Mouse (Mus musculus) megakaryocyte progenitor cell, adult 5-6 weeks (primary cell): Measurements from ENCODE around the gene Paxip1. TPM values are rescaled to one million over a fixed set of nuclear protein-coding genes. Genes with fewer than 3 reads are reported as not detected.

Experiments used
- ATAC-seq: replicated peaks from 2 replicates; pipeline ENCODE4 v1.8.0; 2016; ENCODE audit warnings: mild to moderate bottlenecking, moderate TSS enrichment, inconsistent platforms; ENCODE audit not compliant: poor library complexity
- total RNA-seq, 2 experiments: library from RNA; stranded (forward) in 1 of 2; stranded (reverse) in 1 of 2; fragments of 157-497, 149-512 nt in 1 of 2; fragments of 200-1000 nt in 1 of 2; gene quantifications; 2 replicates each; pipeline versions ENCODE4 v1.2.3 to v1.2.4; 2015 to 2017

Gene Paxip1
- total RNA-seq, 2 experiments from 2014 or later, result 31.2 to 34.6 TPM

- no peak for ATAC-seq
Measured at GRCm38 (mm10) chr5:27731392-27731791, 60.1 kb downstream of the Paxip1 start.

DNA sequence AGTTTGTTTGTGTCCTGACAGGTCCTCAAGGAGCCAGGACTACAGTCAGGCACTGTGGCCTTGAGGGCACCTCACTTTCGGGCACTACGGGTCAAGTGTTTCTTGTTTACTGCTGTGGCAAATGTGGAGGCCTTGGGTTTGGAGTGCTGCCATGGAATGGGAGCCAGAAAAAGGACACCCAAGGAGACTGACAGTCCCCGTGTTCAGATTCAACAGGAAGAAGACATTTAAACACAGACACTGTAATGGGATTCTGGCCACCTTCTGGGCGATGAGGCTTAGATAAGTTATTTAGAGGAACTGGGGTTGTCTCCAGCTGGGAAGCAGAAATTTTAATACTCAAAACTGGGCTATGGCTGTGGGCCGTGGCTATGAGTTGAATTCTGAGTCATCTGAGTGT is 60.8 kb downstream of the Paxip1 start:
- ATAC-seq, result no peak

DNA sequence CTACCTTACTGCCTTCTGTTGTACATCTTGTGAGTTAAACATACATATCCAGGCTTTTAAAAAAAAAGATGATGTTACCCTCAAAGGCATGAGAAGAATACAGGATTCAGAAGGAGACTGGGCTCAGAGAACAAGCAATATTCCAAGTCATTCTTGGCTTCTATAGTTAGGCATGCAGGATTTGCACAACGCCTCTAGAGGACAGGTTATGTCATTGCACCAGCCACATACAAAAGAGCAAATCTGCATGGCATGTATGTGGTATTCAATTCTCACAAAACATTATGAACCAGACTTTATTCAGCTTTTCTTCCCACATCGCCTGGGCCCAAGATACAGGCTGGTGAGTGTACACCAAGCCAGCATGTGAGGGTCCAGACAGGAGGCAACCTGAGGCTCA is 67.0 kb downstream of the Paxip1 start:
- 0 out of 2 replicates have a peak, but pooled peaks have one; percentile 46 for ATAC-seq

DNA sequence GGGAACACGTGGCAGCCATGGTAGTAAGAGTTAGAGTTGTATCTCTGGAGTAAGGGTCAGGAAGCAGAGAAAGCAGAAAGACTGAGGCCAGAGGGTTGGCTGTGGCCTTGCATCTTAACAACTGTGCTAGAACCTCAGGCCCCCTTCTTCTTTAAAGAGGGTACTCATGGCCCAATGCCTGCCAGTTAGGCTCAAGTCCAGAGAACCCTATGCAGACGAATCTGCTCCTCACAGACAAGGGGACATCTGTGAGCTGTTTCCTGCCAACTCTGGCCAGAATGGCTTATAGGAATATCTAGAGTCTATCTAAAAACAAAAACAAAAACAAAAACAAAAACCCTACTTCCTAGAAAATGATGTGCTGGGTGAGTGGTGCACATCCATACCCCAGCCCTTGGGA is 72.2 kb downstream of the Paxip1 start:
- ATAC-seq, result no peak

DNA sequence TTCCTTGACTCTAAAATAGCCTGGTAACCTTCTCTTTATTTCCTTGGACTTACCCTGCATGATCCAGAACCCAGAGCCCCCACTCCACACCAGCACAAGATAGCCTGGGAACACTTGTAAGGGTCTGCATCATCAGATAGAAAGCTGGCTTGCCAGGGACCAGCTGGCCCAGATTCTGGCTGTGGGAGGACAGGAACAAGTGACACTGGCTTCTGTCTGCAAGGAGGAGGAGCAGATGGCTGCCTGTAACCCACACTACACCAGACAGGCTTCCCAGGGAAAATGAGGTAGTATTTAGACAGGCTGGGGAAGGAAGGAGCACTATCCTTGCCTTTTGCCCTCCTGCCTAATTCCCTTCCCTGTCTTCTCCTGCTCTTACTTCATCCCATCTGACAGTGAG is 74.2 kb downstream of the Paxip1 start:
- no peak for ATAC-seq

- no peak for ATAC-seq
Measured at GRCm38 (mm10) chr5:27716026-27716425, 75.5 kb downstream of the Paxip1 start.

DNA sequence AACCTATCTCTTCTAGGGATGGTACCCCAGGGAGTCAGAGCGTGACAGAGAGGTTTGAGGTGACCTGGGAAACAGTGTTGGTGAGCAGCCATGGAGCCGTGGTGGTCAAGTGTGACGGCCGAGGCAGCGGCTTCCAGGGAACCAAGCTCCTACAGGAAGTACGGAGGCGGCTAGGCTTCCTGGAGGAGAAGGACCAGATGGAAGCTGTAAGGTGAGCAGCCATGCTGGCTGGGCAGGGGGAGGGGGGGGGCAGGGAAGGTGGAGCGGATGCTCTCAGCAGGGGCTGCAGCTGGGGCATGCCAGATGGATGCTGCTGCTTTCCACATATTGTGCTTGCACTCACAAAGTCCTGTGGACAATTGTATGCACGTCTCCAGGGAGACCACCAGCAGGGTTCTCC is 77.1 kb downstream of the Paxip1 start:
- ATAC-seq, result no peak

DNA sequence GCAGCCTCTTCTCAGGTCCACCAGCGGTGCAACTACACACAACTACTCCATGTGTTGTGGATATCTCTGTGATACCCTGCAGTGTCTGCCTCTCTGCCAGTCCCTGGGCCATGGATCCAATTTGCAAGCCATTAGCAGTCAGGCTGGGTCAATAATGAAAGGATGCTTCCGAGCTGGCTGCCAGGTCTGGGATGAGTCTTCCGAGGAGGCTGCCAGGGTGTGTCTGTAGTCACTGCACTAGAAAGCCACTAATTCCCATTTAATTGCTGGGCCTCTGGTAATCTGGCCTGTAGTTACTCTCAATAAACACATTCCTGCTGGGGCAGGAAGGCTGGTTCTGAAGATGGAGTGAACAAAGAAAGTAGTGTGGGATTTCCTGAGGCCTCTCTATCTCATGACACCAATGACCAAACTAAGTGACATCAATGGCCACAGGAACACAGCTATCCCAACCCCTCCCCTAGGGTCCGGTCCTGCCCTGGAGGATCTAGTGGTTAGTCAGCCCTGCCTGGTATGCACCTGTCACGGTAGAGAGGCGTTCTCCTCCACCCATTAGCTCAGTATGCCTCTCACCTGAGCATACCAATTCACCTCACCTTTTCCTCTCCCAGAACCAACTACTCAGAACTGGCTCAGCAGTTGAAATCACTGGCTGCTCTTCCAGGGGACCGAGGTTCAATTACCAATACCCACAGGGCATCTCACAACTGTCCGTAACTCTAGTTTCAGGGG is 79.9 kb downstream of the Paxip1 start:
- ATAC-seq, result no peak

DNA sequence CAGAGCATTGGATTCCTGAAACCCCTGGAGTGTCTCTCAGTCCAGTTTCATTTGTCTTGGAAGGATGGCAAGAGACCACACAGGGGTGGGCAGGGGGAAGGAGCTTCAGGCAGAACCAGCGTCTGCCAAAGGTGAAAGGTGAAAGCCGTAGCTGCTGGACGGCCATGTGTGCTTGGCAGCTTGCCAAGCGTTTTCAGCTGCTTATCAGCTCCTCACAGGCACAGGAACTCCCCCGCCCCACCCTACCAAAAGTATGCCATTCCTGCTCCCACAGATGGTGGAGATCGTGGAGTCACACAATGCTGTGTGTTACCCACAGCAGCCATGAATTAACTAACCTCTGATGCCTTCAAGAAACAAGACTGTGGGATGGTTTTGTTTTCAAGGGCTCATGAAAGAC is 83.3 kb downstream of the Paxip1 start:
- peak; percentile 72 for ATAC-seq

GRCm38 (mm10) chr5:27707283-27707682 is 84.2 kb downstream of the Paxip1 start:
- ATAC-seq, result no peak

DNA sequence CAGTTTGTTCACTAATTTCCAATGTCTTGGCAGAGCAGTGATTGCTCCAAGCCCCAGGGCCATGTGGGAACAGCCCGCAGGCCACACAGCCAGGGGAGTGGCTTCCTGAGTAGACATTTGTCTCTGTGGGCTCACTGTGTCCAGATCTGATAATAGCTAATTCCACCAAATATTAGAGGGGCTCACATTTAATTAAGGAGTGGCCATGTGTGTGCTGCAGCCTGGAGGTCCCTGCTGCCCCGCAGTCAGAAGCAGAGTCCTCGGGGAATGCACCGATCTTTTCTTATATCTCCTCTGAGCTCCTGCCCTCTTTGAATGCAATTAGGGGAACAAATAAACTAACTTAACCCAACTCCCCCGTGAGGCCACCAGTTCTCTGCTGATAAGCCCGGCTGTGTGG is 84.9 kb downstream of the Paxip1 start:
- ATAC-seq, result no peak

DNA sequence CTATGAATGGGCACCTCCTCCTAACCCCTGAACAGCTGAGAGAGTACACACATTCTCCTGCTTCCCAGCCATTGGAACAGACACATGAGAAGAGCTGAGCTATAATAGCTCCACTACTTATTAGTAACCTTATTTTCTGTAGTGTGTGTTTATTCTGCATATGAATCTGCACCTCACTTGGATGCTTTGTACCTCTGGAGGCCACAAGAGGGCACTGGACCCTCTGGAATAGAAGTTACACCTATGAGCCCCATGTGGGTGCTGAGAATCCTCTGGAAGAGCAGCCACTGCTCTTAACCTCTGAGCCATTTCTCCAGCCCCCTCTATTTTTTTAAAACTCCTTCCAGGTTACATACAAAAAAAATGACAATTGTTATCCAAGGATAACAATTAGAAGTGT is 86.5 kb downstream of the Paxip1 start:
- ATAC-seq, result no peak

GRCm38 (mm10) chr5:27702482-27702881 is 89.0 kb downstream of the Paxip1 start:
- ATAC-seq, result no peak

Other genes starting within 250 kb of the Paxip1 start
- gene Htr5a, start 50.5 kb upstream of the Paxip1 start, total RNA-seq (2015), result not detected in 2 replicates
- not detected in 2 replicates for gene Htr5a, start 50.5 kb upstream of the Paxip1 start, total RNA-seq (2017)